Mouse (Mus musculus): Measurements from ENCODE around the gene Cabp4.

The Cabp4 gene

DNA sequence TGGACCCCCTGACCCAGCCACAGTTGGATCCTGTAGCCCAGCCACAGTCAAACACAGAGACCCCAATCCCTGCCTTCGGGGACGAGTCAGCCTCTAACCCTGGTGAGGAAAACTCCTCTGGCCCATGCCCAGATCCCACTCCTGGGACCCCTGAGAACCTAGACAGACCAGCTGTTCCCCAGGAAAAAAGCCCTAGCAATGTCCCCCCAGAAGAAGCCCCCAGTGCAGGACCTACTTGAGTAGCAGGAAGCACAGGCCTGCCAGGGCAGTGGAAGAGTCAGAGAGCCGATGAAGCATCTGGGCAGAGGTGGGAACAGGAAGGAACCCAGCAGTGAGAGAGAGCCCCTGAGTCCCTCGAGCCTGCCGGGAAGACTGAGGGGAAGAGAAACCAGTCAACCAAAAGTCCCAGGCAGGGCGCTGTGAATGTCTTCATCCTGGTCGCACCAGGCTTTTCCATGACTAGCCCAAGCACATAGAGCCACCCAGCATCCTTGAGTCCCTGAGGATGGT lies at the start of gene Cabp4:
Gene Cabp4, minus strand, starts transcription at position 275 of the 510 bp plus-strand sequence.
- DNase-seq (ENCODE audit: low read depth, low spot score) = no peak

DNA sequence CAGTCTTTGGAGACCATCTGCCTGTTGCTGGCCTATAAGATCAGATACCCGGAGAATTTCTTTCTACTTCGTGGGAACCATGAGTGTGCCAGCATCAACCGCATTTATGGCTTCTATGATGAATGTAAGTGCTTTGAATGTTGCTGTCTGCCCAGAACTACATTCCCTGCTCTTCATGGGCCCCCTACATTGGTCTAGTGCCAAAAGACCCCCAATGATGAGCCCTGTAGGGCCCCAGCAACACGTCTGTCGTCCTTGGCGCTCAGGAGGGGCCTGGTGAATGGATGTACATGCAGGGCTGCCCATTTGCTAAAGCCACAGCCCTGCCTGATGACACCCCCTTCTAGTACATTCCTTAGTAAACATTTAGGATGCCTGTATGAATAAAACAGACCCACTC lies 49.3 kb upstream of the Cabp4 start:
- no peak for DNase-seq (ENCODE audit: low read depth, low spot score)

DNA sequence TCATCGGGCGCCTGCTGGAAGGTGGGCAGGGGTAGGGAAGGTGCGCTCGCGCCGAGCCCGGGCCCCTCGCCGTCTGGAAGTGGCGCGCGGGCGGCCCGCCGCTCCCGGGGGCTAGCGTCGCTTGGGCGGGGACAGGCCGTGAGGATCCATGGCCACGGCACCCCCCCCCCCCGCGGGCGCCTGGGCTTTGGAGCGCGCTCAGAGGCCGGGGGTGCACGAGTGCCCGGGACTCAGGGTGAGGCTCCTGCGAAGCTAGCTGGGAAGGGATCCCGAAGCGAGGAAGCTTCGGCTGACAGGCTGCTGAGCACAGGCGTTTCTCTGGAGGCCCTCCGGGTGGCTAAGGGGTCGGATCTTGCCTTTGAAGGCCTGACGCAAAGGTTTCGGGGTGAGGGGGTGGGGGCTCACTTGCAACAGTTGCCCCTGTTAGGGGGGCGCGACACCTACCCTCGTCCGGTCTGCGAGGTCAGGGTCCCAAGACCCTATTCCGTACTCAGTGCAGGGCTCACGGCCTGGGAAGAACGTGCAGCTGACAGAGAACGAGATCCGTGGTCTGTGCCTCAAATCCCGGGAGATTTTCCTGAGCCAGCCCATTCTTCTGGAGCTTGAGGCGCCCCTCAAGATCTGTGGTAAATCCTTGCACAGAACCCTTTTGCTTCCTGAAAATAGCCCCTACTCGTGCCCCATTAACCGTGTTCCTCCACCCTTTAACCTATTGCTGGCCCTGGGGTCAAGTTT lies 48.6 kb upstream of the Cabp4 start:
- DNase-seq (ENCODE audit: low read depth, low spot score) = no peak

DNA sequence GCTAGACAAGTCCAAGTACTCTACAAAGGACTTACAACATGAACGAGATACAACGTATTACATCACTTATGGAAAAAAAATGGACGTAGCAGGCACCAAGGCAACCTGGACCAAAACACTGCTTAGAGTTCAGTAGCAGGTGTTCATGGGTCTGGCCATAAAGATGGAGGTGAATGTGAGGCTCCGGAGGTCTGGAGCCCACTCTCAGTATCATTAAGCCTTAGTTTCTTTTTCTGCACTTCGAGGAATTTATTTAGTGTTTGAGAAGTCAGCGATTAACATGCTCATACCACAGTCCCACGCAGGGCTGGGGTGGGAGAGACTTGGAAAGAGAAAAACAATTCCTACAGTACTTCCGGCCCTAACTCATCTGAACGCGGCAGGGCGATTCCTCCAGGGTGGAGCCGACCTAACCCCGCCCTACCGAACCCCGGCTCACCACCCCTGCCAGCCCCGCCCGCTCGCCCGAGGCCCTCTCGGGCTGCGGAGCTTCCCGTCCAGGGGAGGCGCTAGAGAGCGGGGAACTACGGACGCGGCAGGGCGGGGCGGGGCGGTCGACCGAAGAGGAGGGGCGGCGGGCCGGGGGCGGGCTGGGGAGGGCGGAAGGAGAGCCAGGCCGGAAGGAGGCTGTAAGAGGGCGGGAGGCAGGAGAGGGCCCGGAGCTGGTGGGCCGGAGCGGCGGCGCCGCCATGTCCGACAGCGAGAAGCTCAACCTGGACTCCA lies 47.9 kb upstream of the Cabp4 start, which contains the start of gene Ppp1ca:
Gene Ppp1ca, plus strand, starts transcription at position 538 of the 723 bp plus-strand sequence.
- DNase-seq (ENCODE audit: low read depth, low spot score) = peak; percentile 99

DNA sequence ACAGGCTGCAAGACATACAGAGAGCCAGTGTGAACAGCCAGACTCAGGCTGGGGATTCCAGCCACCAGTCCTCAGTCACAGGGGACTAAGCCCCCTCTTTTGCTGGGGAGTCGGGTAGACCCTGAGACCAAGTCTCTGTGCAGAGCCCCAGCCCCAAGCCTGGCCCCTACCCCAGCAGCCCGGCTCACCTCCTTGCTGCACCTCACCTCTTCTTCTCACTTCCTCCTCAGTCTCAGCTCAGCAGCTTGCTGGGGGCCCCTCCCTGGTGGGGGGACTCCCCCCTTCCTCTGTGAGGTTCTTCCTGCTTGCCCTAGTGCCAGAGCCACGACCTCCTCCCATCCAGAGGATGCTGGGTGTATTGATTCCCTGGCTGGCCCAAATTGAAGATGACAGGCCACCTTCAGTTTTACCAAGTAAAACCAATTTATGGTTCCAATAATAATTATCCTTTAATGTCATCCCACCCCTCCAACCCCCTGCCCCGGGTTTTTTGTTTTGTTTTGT lies 47.0 kb upstream of the Cabp4 start, which contains the start of gene Tbc1d10c:
Gene Tbc1d10c, minus strand, starts transcription at position 454 of the 504 bp plus-strand sequence.
- DNase-seq (ENCODE audit: low read depth, low spot score) = peak; percentile 88

DNA sequence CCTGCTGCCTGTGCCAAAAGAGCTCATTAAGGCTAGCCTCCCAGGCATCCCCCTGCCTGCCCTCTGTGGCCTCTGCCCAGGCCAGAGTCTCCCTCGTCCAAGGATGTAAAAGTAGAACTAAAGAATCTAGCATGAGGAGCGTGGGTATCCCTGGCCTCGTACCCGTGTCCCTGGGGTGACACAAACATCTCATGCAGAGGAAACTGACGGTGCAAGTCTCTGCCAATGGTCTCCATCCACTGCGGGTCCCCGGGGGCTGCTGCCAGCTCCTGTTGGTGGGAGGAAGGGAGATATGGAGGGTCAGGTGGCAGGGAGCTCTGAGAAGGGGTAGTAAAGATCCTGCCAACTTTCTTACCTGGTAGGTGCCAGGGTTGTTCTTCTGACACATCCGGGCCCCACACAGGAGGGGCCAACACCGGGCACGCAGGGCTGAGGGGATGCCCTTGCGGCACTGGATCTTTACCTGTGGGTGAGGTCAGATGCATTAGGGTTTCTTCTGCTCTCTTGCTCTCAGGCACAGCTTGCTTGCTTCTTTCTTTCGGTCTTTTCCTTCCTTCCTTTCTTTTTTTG lies 45.3 kb upstream of the Cabp4 start:
- peak; percentile 61 for DNase-seq (ENCODE audit: low read depth, low spot score)

DNA sequence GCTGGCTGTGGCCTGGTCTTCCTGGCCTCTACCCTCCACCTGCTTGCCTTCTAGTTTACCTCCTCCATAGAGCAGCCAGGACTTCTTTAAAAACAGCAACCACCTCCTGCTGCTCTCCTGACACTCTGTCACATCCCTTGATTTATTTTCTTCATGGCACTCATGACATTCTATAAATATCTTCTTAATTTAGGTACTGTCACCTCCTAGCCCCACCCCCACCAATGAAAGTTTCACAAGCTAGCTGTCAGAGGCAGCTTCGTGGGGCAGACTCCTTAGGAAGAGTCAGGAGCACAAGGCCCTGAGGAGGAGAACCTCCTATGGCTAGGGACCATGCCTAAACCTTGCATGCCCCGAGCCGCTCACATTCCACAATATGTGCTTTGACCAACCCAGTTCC lies 43.5 kb upstream of the Cabp4 start:
- no peak for DNase-seq (ENCODE audit: low read depth, low spot score)

DNA sequence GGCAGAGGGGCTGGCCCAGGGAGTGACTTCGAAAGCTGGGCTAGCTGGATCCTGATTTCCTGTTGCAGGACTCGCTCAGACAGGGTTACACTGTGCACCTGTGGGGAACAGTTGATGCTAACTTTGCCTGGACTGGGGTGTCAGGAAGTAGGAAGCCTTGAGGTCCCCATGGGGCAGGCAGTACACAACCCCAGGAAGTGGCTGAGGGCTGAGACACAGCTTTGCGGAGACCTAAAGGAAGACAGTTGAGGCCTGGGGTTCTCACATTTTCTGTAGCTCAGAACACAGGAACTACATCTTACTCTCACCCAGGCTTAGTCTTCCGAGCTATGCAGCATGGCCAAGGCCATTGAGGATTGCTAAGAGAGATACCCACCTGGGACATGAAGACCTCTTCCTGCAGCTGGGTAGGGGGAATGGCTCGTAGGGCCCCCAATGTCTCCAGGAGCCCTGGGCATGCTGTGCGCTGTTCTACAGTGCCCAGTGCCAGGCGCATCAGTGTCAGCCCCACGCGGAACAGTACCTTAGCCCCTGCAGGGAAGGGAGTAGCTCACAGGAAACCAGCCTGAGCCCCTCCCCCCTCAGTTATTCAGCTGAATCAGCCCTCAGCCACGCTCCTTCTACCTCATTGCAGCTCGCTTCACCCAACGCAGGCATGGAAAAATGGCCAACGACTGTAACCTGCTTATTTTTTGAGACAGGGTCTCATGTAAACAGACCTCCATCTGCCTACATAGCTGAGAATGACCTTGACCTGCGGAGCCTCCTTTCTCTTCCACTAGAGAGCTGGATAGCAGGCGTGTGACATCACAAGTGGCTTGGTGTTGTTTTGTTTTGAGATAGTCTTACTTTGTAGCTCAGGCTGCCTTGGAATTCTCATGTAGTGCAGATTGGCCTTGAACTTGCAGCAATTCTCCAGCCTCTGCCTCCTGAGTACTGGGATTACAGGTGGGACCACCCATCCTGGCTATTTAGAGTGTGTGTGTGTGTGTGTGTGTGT lies 41.4 kb upstream of the Cabp4 start:
- peak; percentile 88 for DNase-seq (ENCODE audit: low read depth, low spot score)

DNA sequence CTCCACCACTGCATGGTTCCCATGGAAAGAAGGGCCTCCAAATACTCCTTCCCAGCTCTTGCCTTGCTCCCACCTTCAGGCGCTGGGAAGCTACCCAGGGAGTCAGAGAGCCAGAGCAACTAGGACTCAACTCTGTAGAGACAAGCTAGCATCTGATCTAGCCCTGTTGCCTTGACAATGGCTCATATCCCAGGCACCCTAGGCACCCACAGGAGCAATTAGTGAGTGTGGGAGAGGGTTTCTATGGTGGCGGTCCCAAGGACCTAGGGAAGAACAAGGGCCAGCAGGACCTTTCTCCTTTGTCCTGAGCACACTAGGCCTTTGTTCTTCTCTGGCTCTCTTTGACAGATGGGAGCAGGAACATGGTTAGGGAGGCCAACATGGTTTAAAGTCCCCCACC lies 39.9 kb upstream of the Cabp4 start:
- DNase-seq (ENCODE audit: low read depth, low spot score) = no peak

DNA sequence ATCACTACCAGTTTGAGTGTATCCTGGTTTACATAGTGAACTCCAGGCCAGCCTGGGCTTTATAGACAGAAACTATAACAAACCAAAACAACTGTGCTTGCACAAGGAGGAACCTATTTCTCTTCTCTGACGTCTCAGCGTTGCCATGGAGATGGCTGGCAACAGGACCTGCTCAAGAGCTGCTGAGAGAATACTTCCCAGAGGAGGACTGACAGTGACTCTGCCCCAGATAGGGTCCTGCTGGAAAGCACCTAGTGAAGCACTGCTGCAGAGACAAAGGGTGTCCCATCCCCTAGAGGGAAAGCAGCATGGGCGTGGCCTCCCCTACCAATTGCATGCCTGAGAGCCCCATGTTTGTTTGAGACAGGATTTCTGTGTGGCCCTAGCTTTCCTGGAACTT lies 38.1 kb upstream of the Cabp4 start:
- DNase-seq (ENCODE audit: low read depth, low spot score) = peak; percentile 84

DNA sequence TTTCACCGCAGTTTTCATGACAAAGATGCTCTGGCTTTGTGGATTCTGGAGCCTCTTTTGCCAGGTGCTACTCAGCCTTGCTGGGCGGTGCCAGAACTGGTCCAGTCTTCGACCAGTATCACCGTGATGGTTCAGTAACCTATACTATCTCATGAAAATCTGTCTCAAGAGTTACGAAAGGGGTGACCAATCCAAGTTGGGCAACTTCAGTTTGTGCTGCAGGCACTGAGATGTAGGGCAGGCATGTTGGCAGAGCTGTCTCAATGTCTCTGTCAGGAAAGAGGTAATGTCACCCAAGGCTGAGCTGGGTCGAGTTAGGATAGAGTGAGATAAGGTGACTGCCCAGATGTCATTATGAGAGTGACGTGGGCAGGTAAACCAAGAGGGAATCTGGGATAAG lies 36.6 kb upstream of the Cabp4 start:
- no peak for DNase-seq (ENCODE audit: low read depth, low spot score)

DNA sequence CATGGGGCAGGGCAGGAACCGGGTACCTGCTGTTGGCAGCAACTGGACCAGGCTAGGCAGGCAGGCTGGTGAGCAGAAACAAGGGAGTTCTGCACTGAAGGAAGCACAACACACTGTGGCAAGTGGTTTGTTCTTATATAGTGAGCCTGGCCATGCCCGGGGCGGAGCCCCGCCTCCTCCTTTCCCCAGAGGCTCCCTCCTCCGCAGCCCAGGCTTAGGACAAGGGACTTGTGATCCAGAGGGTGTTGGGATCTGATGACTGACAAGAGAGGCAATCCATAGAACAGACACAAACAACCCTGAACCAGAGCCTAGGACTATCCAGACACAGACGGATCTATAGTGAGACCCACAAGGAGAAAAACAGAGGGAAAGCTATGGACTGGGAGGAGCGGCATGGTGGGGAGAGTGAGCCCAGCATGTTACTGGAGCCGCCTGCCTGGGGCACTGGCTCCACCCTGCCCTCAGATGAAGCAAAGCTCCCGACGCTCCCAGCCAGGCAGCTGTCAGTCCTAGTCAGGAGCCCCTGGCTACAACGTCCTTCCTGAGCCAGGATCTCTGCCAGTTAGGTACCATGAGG lies 31.6 kb upstream of the Cabp4 start, which contains the start of gene Carns1:
Gene Carns1, minus strand, starts transcription at position 112 of the 580 bp plus-strand sequence.
- DNase-seq (ENCODE audit: low read depth, low spot score) = no peak

DNA sequence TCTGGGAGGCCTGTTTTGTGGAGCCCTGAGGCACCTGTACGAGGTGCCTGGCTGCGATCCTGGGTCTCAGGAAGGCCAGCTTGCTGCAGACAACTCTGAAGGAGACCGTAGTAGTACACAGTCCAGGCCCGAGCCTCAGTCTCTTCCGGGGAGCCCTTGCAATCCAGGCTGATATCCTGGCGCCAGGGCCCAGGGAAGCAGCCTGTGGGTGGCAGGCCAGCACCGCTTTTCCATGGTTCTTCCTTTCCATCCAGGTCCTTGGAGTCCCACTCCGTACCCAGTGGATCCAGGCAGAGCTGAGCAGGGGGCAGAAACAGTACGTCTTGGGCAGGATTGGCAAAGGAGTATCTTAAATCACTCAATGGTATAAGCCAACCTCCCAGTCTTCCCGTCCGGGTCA lies 29.1 kb upstream of the Cabp4 start:
- DNase-seq (ENCODE audit: low read depth, low spot score) = no peak

DNA sequence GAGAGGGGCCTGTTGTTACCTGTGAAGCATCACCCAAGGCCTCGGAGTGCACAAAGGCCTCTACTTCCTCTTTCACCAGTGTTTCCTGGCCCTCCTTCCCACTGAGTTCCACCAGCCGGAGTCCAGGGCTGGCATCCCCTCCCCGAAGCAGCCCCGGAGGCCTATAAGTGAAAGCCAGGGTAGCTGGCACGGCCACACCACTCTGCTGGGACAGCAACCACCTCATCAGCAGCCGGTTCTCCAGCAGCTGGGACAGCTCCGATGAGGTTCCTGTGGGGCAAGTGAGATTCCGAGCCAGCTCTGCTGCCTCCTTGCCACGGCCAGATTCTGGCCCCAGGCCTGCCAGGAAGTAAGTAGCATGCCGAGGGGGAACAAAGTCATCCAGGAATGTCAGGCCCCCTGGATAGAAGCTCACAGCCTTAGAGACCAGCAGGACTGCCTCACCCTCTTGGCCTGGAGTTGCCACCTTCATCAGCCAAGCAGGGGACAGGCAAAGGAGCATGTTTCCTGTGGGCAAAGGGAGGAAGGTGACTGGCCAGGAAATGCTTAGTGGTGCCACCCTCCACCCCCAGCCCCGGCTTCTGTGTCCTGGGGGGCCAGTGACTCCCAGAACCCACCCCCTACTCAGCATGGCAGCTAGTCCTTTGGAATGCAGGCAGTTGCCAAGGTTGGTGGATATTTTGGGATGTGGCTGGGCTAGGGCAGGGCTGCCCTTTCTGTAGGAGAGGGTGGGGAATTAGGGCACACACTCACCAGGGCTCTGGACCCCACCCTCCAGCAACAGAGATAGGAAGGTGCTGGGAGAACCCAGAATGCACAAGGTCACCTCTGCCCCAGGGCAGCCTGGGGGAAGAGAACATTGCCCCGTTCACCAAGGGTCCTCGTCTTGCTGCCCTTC lies 27.8 kb upstream of the Cabp4 start:
- no peak for DNase-seq (ENCODE audit: low read depth, low spot score)

DNA sequence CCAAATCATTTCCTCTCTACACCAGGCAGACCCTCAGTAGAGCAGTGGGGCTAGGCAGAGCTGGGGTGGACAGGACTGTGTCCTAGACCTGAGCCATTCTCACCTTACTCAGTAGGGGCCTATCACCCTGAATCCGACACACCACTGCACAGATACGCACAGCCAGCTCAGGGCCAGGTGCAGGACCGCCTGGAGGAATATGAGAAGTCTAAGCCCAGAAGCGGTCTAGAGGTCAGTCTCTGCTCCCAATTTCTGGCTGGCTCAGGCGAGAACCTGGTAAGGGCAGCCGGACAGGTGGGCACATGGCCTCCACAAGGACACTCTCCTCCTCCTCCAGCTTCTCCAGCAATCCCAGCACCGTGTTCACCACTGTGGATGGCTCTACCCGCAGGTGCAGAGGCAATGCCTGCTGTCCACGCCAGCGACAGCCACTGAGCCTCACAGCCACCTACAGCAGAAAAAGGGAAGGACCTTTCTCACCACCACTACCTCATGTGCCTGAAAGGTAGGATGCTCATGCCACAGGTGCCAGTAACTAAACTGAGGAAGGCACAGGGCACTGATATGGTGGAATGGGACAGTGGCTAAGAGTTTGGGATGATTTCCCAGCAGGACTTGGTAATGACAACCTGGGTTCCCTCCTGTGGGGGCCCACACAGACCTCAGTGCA lies 27.0 kb upstream of the Cabp4 start:
- DNase-seq (ENCODE audit: low read depth, low spot score) = no peak

DNA sequence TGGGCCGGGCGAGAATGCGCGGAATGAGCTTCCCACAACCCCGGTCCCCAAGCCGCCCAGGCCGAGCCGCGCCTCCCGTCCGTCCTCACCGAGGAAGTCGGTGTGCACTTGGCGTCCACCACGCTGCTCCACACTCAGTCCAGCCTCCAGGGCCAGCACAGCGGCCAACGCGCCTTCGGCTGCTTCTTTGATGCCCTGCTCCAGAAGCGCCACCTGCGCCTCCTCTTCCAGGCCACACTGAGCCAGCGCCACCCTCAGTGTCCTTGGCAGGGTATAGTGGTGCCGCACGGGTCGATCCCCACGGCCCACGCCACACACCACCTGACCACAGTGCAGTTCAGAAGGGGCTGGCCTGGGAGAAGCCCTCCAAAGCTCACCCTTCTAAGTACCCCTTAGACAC lies 26.0 kb upstream of the Cabp4 start:
- DNase-seq (ENCODE audit: low read depth, low spot score) = no peak

DNA sequence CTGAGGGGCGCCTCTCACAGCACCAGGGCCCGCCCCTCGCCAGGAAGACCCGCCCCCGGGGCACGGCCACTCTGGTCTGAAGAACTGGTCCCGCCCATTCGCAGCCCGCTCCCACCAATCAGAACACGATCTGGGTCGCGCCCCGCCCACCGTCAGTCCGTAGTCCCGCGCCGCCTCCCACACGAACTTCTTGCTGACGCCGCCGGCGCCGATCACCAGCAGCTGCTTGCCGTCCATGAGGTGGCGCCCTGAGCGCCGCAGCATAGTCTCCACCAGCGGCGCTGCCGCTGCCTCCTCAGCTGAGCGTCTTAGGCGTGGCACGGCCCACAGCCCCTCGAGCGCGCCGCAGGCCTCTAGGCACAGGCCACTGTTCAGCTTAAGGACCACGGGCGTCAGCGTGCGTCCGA lies 25.5 kb upstream of the Cabp4 start:
- peak; percentile 99 for DNase-seq (ENCODE audit: low read depth, low spot score)

DNA sequence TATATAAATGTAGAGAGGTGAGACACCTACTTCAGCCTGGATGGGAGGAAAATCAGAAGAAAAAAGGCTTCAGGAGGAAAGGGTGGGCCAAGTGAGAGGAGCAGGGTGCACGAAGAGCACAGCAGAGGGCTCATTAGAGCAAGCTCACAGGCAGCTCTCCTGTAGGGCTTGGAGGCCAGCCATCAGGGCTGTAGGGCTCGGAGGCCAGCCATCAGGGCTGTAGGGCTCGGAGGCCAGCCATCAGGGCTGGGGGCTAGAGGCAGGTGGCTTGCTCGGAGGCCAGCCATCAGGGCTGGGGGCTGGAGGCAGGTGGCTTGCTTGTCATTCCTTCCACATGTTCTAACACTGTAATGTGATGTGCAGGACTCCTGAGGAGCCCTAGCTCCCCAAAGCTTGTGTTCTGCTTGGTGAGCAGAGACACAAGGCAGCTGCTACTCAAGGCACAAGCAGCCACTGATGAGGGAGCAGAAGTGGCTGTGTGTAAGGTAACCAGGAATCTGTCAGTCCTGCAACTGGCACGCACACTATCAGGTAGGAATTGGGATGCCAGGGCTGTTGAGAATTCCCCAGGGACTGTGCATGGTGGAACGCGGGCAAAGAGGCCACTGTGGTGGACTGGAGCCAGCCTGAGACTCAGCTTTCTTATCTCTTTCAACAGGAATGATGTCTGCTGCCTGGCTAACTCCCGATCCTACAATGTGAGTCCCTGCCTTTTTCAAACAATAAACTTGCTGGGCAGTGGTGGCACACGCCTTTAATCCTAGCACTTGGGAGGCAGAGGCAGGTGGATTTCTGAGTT lies 23.0 kb upstream of the Cabp4 start:
- no peak for DNase-seq (ENCODE audit: low read depth, low spot score)

Measured in CD4-positive, CD25-positive, alpha-beta regulatory T cell, adult 2 months (primary cell).